Mouse (Mus musculus): ENCODE measurements at regions not wholly inside any gene's neighbourhood (a gene's known extent, or its start where the extent isn't known, plus 50 kb on each side); places are given as distances from the start of the nearest gene placed in this dataset.
"Not testable (repeated sequence)": the region's sequence is repeated elsewhere in the genome, so short reads cannot be mapped to it uniquely, and the experiment has no call there.

DNA sequence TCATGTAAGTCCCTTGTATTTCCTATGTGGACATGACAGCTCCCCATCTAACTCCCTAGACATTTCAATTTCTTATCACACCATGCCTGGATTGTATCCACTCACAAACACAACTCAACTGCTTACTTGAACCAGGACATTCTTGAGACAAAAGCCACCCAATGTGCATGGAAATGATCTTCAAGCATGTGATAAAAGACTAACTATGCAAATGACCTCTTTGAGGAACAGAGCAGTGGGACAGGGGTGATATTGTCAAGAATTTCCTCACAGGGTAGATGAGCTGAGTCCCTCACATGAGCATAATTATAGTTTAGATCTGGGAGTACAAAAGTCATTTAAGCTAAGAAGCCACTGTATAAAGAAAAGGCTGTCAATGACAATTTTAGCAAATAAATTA is 259.0 kb downstream of the Lpin1 start:
- ATAC-seq (no peak), DNase-seq (ENCODE audit: low spot score) (no peak)
- Histone ChIP-seq H3K4me2 (ENCODE audit: low read depth, low read length) (no peak overlapping the region), H3K4me1 (ENCODE audit: insufficient read depth, low read length) (no peaks in the 10 kb centered on the region), H3K27me3 (ENCODE audit: insufficient read depth, low read length) (no peaks in the 10 kb centered on the region), H3K9ac (replicated peaks; ENCODE audit: low read length) (no peak overlapping the region), H3K27ac (no peak overlapping the region), H3K4me3 (ENCODE audit: low read length) (no peak overlapping the region), H3K9me3 (ENCODE audit: low read length) (peaks cover 4% of the 10 kb centered on the region; the same call in 1 of the 2 replicates), H3K36me3 (ENCODE audit: insufficient read depth, low read length) (no peaks in the 10 kb centered on the region)
- no peak for TF ChIP-seq CTCF (IDR thresholded peaks at IDR 0.05; ENCODE audit: low read depth)

- no peak overlapping the region for H3K27ac ChIP-seq
- H3K27me3 ChIP-seq (ENCODE audit: insufficient read depth, low read length) = no peaks in the 10 kb centered on the region
- H3K9ac ChIP-seq (replicated peaks; ENCODE audit: low read length) = no peak overlapping the region
- H3K4me3 ChIP-seq (ENCODE audit: low read length) = no peak overlapping the region
- TF ChIP-seq CTCF (IDR thresholded peaks at IDR 0.05; ENCODE audit: low read depth) = no peak
- DNase-seq (ENCODE audit: low spot score) = no peak
- H3K4me1 ChIP-seq (ENCODE audit: insufficient read depth, low read length) = no peaks in the 10 kb centered on the region
- no peaks in the 10 kb centered on the region for H3K36me3 ChIP-seq (ENCODE audit: insufficient read depth, low read length)
- peaks cover 4% of the 10 kb centered on the region; the same call in 1 of the 2 replicates for H3K9me3 ChIP-seq (ENCODE audit: low read length)
- no peak overlapping the region for H3K4me2 ChIP-seq (ENCODE audit: low read depth, low read length)
- ATAC-seq = no peak
These were observed 261.5 kb downstream of the Lpin1 start for GRCm38 (mm10) chr12:16349310-16349709.

DNA sequence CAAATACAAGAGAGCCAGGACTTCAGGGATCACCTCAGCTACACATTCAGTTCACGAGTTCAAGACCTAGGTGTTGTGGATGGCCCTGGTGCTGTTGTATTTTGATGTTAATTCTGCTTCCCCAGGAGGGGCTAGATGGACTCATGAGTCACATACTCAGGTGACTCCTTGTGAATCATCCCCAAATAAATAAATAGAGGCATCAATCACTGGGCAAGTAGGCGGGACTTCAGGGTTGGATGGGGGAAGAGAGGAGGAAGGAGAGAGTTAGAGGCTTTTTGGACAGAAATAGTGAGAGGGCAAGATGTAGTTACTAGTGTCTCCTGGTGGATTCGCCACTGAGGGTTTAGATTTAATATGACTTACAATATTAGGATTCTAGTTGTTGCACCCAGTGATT is 266.7 kb downstream of the Lpin1 start:
- H3K36me3 ChIP-seq (ENCODE audit: insufficient read depth, low read length) = no peaks in the 10 kb centered on the region
- no peak for ATAC-seq
- no peaks in the 10 kb centered on the region for H3K4me1 ChIP-seq (ENCODE audit: insufficient read depth, low read length)

GRCm38 (mm10) chr12:16342030-16342429 is 268.7 kb downstream of the Lpin1 start:
- 49% methylated on average over 2 of the region's 2 CpGs for WGBS
- not testable (repeated sequence) for H3K9me3 ChIP-seq (ENCODE audit: low read length)

More for the DNA sequence above, 266.7 kb downstream of the Lpin1 start:
- H3K9me3 ChIP-seq (ENCODE audit: low read length) = no peaks in the 10 kb centered on the region
- no peak overlapping the region for H3K27ac ChIP-seq
- TF ChIP-seq CTCF (IDR thresholded peaks at IDR 0.05; ENCODE audit: low read depth) = no peak
- H3K4me3 ChIP-seq (ENCODE audit: low read length) = no peak overlapping the region
- H3K9ac ChIP-seq (replicated peaks; ENCODE audit: low read length) = no peak overlapping the region
- 89% methylated on average over 3 of the region's 3 CpGs for WGBS
- no peaks in the 10 kb centered on the region for H3K27me3 ChIP-seq (ENCODE audit: insufficient read depth, low read length)
- no peak for DNase-seq (ENCODE audit: low spot score)
- H3K4me2 ChIP-seq (ENCODE audit: low read depth, low read length) = no peak overlapping the region

DNA sequence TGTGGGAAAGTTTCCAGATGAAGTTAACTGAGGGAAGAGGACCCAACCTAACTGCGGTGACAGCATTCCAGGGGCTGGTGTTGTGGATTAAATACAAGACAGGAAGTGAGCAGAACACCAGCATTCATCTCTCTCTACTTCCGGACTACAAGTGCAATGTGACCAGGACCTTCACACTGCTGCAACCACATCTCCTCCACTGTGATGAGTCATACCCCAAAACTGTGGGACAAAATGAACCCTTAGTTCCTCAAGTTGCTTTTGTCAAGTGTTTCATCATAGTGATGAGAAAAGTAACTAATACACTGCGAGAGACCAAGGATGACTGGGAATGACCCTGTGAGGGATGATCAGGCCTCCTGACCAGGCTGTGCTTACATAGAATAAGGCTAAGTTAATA is 279.3 kb downstream of the Lpin1 start:
- TF ChIP-seq CTCF (IDR thresholded peaks at IDR 0.05; ENCODE audit: low read depth) = no peak
- no peak overlapping the region for H3K9ac ChIP-seq (replicated peaks; ENCODE audit: low read length)
- WGBS = 94% methylated on average over 3 of the region's 3 CpGs
- ATAC-seq (no peak), DNase-seq (ENCODE audit: low spot score) (no peak)
- no peaks in the 10 kb centered on the region for H3K9me3 ChIP-seq (ENCODE audit: low read length)
- H3K4me3 ChIP-seq (ENCODE audit: low read length) = no peak overlapping the region
- H3K36me3 ChIP-seq (ENCODE audit: insufficient read depth, low read length) = no peaks in the 10 kb centered on the region
- no peak overlapping the region for H3K27ac ChIP-seq
- no peaks in the 10 kb centered on the region for H3K27me3 ChIP-seq (ENCODE audit: insufficient read depth, low read length)
- H3K4me1 ChIP-seq (ENCODE audit: insufficient read depth, low read length) = no peaks in the 10 kb centered on the region
- H3K4me2 ChIP-seq (ENCODE audit: low read depth, low read length) = no peak overlapping the region

More at GRCm38 (mm10) chr12:16342030-16342429, 268.7 kb downstream of the Lpin1 start:
- not testable (repeated sequence) for H3K4me2 ChIP-seq (ENCODE audit: low read depth, low read length); ATAC-seq; DNase-seq (ENCODE audit: low spot score); H3K36me3 ChIP-seq (ENCODE audit: insufficient read depth, low read length); H3K27ac ChIP-seq; H3K4me3 ChIP-seq (ENCODE audit: low read length); H3K9ac ChIP-seq (replicated peaks; ENCODE audit: low read length); H3K27me3 ChIP-seq (ENCODE audit: insufficient read depth, low read length); H3K4me1 ChIP-seq (ENCODE audit: insufficient read depth, low read length)

DNA sequence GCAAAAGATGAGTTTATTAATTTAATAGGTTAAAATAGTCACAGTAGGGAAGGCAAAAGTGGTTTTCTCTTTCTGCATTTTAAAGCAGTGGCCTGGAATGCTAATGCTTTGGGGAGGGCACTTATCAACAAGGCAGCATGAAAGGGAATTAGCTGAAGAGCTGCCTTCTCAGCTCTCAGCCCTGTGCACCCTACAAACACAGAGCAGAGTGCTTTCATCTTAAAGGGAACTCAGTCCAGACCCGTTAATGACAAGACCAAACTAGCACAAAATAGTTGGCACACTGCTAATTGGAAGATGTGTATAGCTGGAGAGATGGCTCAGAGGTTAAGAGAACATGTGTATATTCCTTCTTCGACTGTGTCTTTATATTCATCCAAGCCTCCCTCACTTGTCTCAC is 281.6 kb downstream of the Lpin1 start:
- Histone ChIP-seq H3K27me3 (ENCODE audit: insufficient read depth, low read length) (no peaks in the 10 kb centered on the region), H3K27ac (no peak overlapping the region), H3K4me3 (ENCODE audit: low read length) (no peak overlapping the region), H3K9me3 (ENCODE audit: low read length) (no peaks in the 10 kb centered on the region), H3K4me1 (ENCODE audit: insufficient read depth, low read length) (no peaks in the 10 kb centered on the region), H3K4me2 (ENCODE audit: low read depth, low read length) (no peak overlapping the region), H3K9ac (replicated peaks; ENCODE audit: low read length) (no peak overlapping the region), H3K36me3 (ENCODE audit: insufficient read depth, low read length) (no peaks in the 10 kb centered on the region)
- DNase-seq (ENCODE audit: low spot score) (no peak), ATAC-seq (no peak)
- no peak for TF ChIP-seq CTCF (IDR thresholded peaks at IDR 0.05; ENCODE audit: low read depth)
- 55% methylated on average over 2 of the region's 2 CpGs for WGBS

DNA sequence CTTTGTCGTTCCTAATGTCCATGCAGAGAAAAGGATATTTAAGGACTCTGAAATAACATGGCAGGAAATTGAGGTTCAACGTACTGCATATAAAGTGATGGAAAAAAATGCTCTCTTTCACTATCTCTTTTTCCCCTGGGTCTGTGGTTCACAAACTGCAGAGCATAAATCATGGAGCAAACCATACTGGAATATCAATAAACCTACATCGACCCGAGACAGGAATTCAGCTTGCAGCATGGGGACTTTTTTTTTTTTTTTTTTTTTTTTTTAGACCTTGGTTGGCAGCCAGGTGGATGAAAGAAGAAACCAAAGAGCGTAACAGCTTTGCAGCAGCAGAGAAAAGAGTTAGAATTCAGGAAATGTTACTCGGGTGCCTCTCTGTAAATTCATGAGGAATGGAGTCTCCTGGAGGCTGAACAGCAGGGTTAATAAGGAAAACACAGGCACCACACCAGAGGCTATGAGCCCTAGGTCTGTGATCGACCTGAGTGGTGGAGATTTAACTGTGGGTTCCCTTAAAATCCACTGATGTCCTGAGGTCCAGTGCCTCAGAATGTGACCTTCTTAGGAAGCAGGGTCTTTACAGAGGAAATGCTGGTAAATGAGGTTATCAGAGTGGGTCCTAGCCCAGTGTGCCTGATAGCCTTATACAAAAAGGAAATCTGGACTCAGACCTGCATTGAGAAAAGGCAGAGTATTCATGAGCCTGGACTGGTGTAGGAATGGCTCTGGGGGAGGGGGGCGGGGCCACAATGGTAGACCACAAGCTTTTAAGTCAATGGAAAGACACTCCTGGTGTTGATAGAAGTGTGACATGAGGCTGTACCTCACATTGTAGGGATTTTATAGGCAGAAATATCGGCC is 290.0 kb downstream of the Lpin1 start:
- no peaks in the 10 kb centered on the region for H3K9me3 ChIP-seq (ENCODE audit: low read length)
- no peak overlapping the region for H3K4me3 ChIP-seq (ENCODE audit: low read length)
- ATAC-seq (no peak), DNase-seq (ENCODE audit: low spot score) (peak; percentile 17)
- H3K9ac ChIP-seq (replicated peaks; ENCODE audit: low read length) = no peak overlapping the region
- no peaks in the 10 kb centered on the region for H3K4me1 ChIP-seq (ENCODE audit: insufficient read depth, low read length)
- no peak overlapping the region for H3K4me2 ChIP-seq (ENCODE audit: low read depth, low read length)
- no peaks in the 10 kb centered on the region for H3K27me3 ChIP-seq (ENCODE audit: insufficient read depth, low read length)
- H3K36me3 ChIP-seq (ENCODE audit: insufficient read depth, low read length) = no peaks in the 10 kb centered on the region
- WGBS = 54% methylated on average over 9 of the region's 9 CpGs
- H3K27ac ChIP-seq = peak overlapping the region; percentile 45; the same call in 1 of the 2 replicates
- TF ChIP-seq CTCF (IDR thresholded peaks at IDR 0.05; ENCODE audit: low read depth) = no peak
